Mouse (Mus musculus): ENCODE results near the gene Slc22a6. TPM values are rescaled to one million over a fixed set of nuclear protein-coding genes. Genes with fewer than 3 reads are reported as not detected.
A peak's percentile ranks its signal among the peaks of the same experiment; 100 is the strongest.

Slc22a6 gene
- polyA plus RNA-seq, 1 experiment from 2014 or later, result not detected

GRCm38 (mm10) chr19:8590954-8591353 lies 26.9 kb upstream of the Slc22a6 start, which contains the start of gene Slc22a8:
Gene Slc22a8 (plus strand): TSS chr19:8591254.
- no peak within 1 kb of the TSS for H3K9ac ChIP-seq
- no peak within 1 kb of the TSS for H3K4me3 ChIP-seq (replicated peaks)
- no peak within 1 kb of the TSS for H3K4me2 ChIP-seq
- H3K27ac ChIP-seq, result no peak within 1 kb of the TSS
- H3K4me1 ChIP-seq, result peaks cover 3% of the 10 kb centered on the region; the same call in 1 of the 2 replicates
- H3K27me3 ChIP-seq (replicated peaks), result no peaks in the 10 kb centered on the region
- 64% methylated on average over 8 of the region's 8 CpGs for WGBS
- H3K36me3 ChIP-seq, result no peaks in the 10 kb centered on the region
- H3K9me3 ChIP-seq, result no peaks in the 10 kb centered on the region
- no peak for ATAC-seq (ENCODE audit: insufficient read depth, low FRiP score, low read depth)

GRCm38 (mm10) chr19:8592155-8592554 lies 25.7 kb upstream of the Slc22a6 start:
- Histone ChIP-seq H3K9me3 (no peaks in the 10 kb centered on the region), H3K27ac (no peak overlapping the region), H3K9ac (no peak overlapping the region), H3K36me3 (no peaks in the 10 kb centered on the region), H3K4me3 (replicated peaks) (no peak overlapping the region), H3K4me1 (peaks cover 3% of the 10 kb centered on the region; the same call in 1 of the 2 replicates), H3K27me3 (replicated peaks) (no peaks in the 10 kb centered on the region), H3K4me2 (no peak overlapping the region)
- no peak for ATAC-seq (ENCODE audit: insufficient read depth, low FRiP score, low read depth)
- 49% methylated on average over 2 of the region's 2 CpGs for WGBS

GRCm38 (mm10) chr19:8592873-8593408 lies 24.9 kb upstream of the Slc22a6 start:
- no peaks in the 10 kb centered on the region for H3K36me3 ChIP-seq
- H3K4me1 ChIP-seq, result peaks cover 3% of the 10 kb centered on the region; the same call in 1 of the 2 replicates
- no peak overlapping the region for H3K4me2 ChIP-seq
- H3K4me3 ChIP-seq (replicated peaks), result no peak overlapping the region
- ATAC-seq (ENCODE audit: insufficient read depth, low FRiP score, low read depth), result no peak
- H3K27ac ChIP-seq, result no peak overlapping the region
- no peaks in the 10 kb centered on the region for H3K27me3 ChIP-seq (replicated peaks)
- 55% methylated on average over 6 of the region's 6 CpGs for WGBS
- H3K9me3 ChIP-seq, result no peaks in the 10 kb centered on the region
- no peak overlapping the region for H3K9ac ChIP-seq

GRCm38 (mm10) chr19:8593833-8594232 lies 24.0 kb upstream of the Slc22a6 start:
- 85% methylated on average over 11 of the region's 11 CpGs for WGBS
- Histone ChIP-seq H3K9me3 (no peaks in the 10 kb centered on the region), H3K4me1 (peaks cover 3% of the 10 kb centered on the region; the same call in 1 of the 2 replicates), H3K27ac (no peak overlapping the region), H3K27me3 (replicated peaks) (no peaks in the 10 kb centered on the region), H3K4me2 (no peak overlapping the region), H3K4me3 (replicated peaks) (no peak overlapping the region), H3K9ac (no peak overlapping the region), H3K36me3 (no peaks in the 10 kb centered on the region)
- ATAC-seq (ENCODE audit: insufficient read depth, low FRiP score, low read depth), result no peak

- H3K4me2 ChIP-seq, result no peak overlapping the region
- no peak overlapping the region for H3K27ac ChIP-seq
- no peak overlapping the region for H3K4me3 ChIP-seq (replicated peaks)
- H3K27me3 ChIP-seq (replicated peaks), result no peaks in the 10 kb centered on the region
- H3K4me1 ChIP-seq, result peaks cover 3% of the 10 kb centered on the region; the same call in 1 of the 2 replicates
- no peaks in the 10 kb centered on the region for H3K9me3 ChIP-seq
- 0% methylated on average over 1 of the region's 1 CpGs for WGBS
- no peaks in the 10 kb centered on the region for H3K36me3 ChIP-seq
- H3K9ac ChIP-seq, result no peak overlapping the region
- no peak for ATAC-seq (ENCODE audit: insufficient read depth, low FRiP score, low read depth)
These were observed 23.3 kb upstream of the Slc22a6 start for GRCm38 (mm10) chr19:8594518-8594917.

GRCm38 (mm10) chr19:8597269-8597668 lies 20.6 kb upstream of the Slc22a6 start:
- 0 out of 2 replicates have a peak, but pooled peaks have one; percentile 28 for ATAC-seq (ENCODE audit: insufficient read depth, low FRiP score, low read depth)
- no peak overlapping the region for H3K4me3 ChIP-seq (replicated peaks)
- H3K36me3 ChIP-seq, result no peaks in the 10 kb centered on the region
- H3K27me3 ChIP-seq (replicated peaks), result no peaks in the 10 kb centered on the region
- WGBS, result 63% methylated on average over 4 of the region's 4 CpGs
- H3K4me2 ChIP-seq, result no peak overlapping the region
- H3K27ac ChIP-seq, result no peak overlapping the region
- H3K9me3 ChIP-seq, result no peaks in the 10 kb centered on the region
- peaks cover 3% of the 10 kb centered on the region; the same call in 1 of the 2 replicates for H3K4me1 ChIP-seq
- no peak overlapping the region for H3K9ac ChIP-seq

- no peaks in the 10 kb centered on the region for H3K27me3 ChIP-seq (replicated peaks)
- H3K4me2 ChIP-seq, result no peak overlapping the region
- H3K9me3 ChIP-seq, result no peaks in the 10 kb centered on the region
- ATAC-seq (ENCODE audit: insufficient read depth, low FRiP score, low read depth), result no peak
- no peaks in the 10 kb centered on the region for H3K36me3 ChIP-seq
- H3K4me1 ChIP-seq, result peaks cover 3% of the 10 kb centered on the region; the same call in 1 of the 2 replicates
- H3K4me3 ChIP-seq (replicated peaks), result no peak overlapping the region
- WGBS, result 71% methylated on average over 2 of the region's 2 CpGs
- no peak overlapping the region for H3K9ac ChIP-seq
- H3K27ac ChIP-seq, result no peak overlapping the region
These were observed 18.6 kb upstream of the Slc22a6 start for GRCm38 (mm10) chr19:8599229-8599628.

GRCm38 (mm10) chr19:8601922-8602321 lies 15.9 kb upstream of the Slc22a6 start:
- Histone ChIP-seq H3K4me3 (replicated peaks) (no peak overlapping the region), H3K27me3 (replicated peaks) (no peaks in the 10 kb centered on the region), H3K36me3 (no peaks in the 10 kb centered on the region), H3K9me3 (no peaks in the 10 kb centered on the region), H3K9ac (no peak overlapping the region), H3K4me1 (no peaks in the 10 kb centered on the region), H3K27ac (no peak overlapping the region), H3K4me2 (no peak overlapping the region)
- ATAC-seq (ENCODE audit: insufficient read depth, low FRiP score, low read depth), result no peak

- H3K27ac ChIP-seq, result no peak overlapping the region
- no peak overlapping the region for H3K9ac ChIP-seq
- H3K4me1 ChIP-seq, result no peaks in the 10 kb centered on the region
- H3K4me2 ChIP-seq, result no peak overlapping the region
- H3K27me3 ChIP-seq (replicated peaks), result no peaks in the 10 kb centered on the region
- H3K36me3 ChIP-seq, result no peaks in the 10 kb centered on the region
- 50% methylated on average over 3 of the region's 3 CpGs for WGBS
- H3K9me3 ChIP-seq, result no peaks in the 10 kb centered on the region
- no peak overlapping the region for H3K4me3 ChIP-seq (replicated peaks)
- ATAC-seq (ENCODE audit: insufficient read depth, low FRiP score, low read depth), result peak; percentile 80; the same call in 1 of the 2 replicates
These were observed 14.9 kb upstream of the Slc22a6 start for GRCm38 (mm10) chr19:8602914-8603313.

GRCm38 (mm10) chr19:8604536-8605240 lies 13.2 kb upstream of the Slc22a6 start:
- Histone ChIP-seq H3K27me3 (replicated peaks) (no peaks in the 10 kb centered on the region), H3K9ac (no peak overlapping the region), H3K27ac (no peak overlapping the region), H3K4me2 (no peak overlapping the region), H3K9me3 (no peaks in the 10 kb centered on the region), H3K4me3 (replicated peaks) (no peak overlapping the region), H3K4me1 (no peaks in the 10 kb centered on the region), H3K36me3 (no peaks in the 10 kb centered on the region)
- no peak for ATAC-seq (ENCODE audit: insufficient read depth, low FRiP score, low read depth)
- WGBS, result 90% methylated on average over 8 of the region's 8 CpGs

GRCm38 (mm10) chr19:8605241-8605558 lies 12.6 kb upstream of the Slc22a6 start:
- 79% methylated on average over 3 of the region's 3 CpGs for WGBS
- no peaks in the 10 kb centered on the region for H3K36me3 ChIP-seq
- peak; percentile 38; the same call in 1 of the 2 replicates for ATAC-seq (ENCODE audit: insufficient read depth, low FRiP score, low read depth)
- H3K4me2 ChIP-seq, result no peak overlapping the region
- H3K4me3 ChIP-seq (replicated peaks), result no peak overlapping the region
- no peak overlapping the region for H3K27ac ChIP-seq
- no peaks in the 10 kb centered on the region for H3K9me3 ChIP-seq
- no peaks in the 10 kb centered on the region for H3K4me1 ChIP-seq
- H3K27me3 ChIP-seq (replicated peaks), result no peaks in the 10 kb centered on the region
- H3K9ac ChIP-seq, result no peak overlapping the region

- WGBS, result 75% methylated on average over 8 of the region's 8 CpGs
- no peak overlapping the region for H3K27ac ChIP-seq
- H3K4me1 ChIP-seq, result no peaks in the 10 kb centered on the region
- H3K9me3 ChIP-seq, result no peaks in the 10 kb centered on the region
- H3K27me3 ChIP-seq (replicated peaks), result no peaks in the 10 kb centered on the region
- no peak overlapping the region for H3K4me2 ChIP-seq
- H3K9ac ChIP-seq, result no peak overlapping the region
- no peak for ATAC-seq (ENCODE audit: insufficient read depth, low FRiP score, low read depth)
- H3K4me3 ChIP-seq (replicated peaks), result no peak overlapping the region
- H3K36me3 ChIP-seq, result no peaks in the 10 kb centered on the region
These were observed 6.3 kb upstream of the Slc22a6 start for GRCm38 (mm10) chr19:8611358-8612123.
